Mouse (Mus musculus): ENCODE data around the gene Gtf2h5. TPM values are rescaled to one million over a fixed set of nuclear protein-coding genes. Genes with fewer than 3 reads are reported as not detected.

Gtf2h5 gene
- 74.6 and 94.0 TPM in 2 replicates for total RNA-seq (2021)
- long read RNA-seq, transcript Gtf2h5-201 (3 exons, 2,245 nt), result major isoform, 68 of 79 reads
- long read RNA-seq, partial matches to known transcripts, result 3 of 79 reads
- long read RNA-seq, other reads (novel, unspliced or antisense), result 6 of 79 reads

GRCm38 (mm10) chr17:6079287-6080122 lies at the start of gene Gtf2h5, which contains the start of gene Serac1:
TSS of gene Gtf2h5 (plus strand) at chr17:6079786.
TSS of gene Serac1 (minus strand) at chr17:6079741.
- peak; percentile 99 for DNase-seq

- DNase-seq, result no peak
Measured at GRCm38 (mm10) chr17:6035661-6036060, 43.9 kb upstream of the Gtf2h5 start.

GRCm38 (mm10) chr17:6036458-6036857 lies 43.1 kb upstream of the Gtf2h5 start:
- DNase-seq, result no peak

DNA sequence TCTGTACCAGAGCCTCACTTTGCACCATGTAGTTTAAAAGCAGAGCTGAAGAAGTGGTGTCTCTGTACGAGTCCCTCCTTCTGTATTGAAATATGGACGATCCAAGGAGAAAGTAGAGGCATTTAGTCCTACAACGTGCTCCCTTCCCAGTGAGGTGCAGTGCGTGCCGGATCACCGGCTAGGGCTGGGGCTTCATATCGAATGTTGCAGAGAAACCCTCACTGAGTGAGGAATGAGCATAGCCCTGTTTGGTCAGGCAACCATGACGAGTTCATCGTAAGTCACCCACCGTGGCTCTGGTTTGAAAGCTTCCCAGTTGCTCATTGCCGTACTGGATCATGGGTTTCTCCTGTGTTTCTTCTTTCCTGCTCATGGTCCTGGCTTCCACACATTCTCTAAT lies 42.7 kb upstream of the Gtf2h5 start:
- no peak for DNase-seq

DNA sequence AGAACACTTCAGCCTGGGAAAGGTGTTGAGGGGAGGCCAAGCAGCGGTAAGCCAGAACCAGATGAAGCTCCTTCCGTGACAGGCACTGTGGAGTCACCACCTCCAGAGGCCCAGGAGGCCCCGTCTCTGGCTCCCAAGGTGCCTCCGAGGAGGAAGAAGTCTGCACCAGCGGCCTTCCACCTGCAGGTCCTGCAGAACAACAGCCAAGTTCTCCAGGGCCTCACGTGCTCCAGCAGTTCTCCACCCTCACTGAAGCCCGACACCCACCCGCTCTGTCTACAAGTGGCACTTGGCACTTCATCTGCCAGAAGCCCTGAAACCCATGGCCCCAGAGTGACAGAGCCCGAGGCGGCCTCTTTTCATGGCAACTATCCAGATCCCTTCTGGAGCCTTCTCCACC lies 42.1 kb upstream of the Gtf2h5 start:
- DNase-seq, result no peak

- no peak for DNase-seq
Measured at GRCm38 (mm10) chr17:6052801-6053200, 26.8 kb upstream of the Gtf2h5 start.

DNA sequence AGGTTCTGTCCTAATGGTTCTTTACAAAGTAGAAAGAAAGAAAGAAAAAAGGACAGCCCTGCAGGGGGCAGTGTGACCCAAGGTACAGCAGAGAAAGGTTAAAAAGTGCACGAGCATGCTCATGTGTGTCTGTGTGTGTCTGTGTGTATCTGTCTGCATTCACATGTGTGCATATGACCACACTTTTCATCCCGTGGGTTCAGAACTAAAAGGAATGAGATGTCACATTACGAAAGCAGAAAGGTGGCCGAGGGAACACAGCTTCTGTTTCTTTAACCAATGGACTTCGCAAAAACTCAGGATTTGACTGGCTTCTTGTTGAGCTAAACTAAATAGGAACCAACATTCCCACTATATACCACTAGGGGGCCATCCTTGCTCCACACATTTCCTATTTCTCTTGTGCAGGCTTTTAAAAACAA lies 24.6 kb upstream of the Gtf2h5 start:
- DNase-seq, result peak; percentile 62

GRCm38 (mm10) chr17:6062793-6063192 lies 16.8 kb upstream of the Gtf2h5 start:
- no peak for DNase-seq

GRCm38 (mm10) chr17:6063532-6063931 lies 16.1 kb upstream of the Gtf2h5 start:
- DNase-seq, result no peak

DNA sequence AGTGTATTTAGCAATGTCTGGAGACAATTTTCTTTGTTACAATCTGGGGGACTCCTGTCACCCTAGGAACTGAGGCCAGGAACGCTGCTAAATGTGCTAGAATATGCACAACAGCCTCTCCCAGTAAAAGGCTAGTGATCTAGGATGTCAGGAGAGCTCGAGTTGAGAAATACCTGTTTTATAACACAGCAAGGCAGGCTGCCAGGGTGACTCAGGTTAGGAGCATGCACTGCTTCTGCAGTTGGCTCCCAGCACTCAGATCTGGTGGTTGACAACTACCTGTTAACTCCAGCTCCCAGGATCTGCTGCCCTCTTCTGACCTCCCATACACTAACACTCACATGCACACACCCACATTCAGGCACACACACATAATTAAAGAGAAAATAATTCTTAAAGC lies 13.6 kb upstream of the Gtf2h5 start:
- peak; percentile 59 for DNase-seq

GRCm38 (mm10) chr17:6067613-6068012 lies 12.0 kb upstream of the Gtf2h5 start:
- DNase-seq, result no peak

GRCm38 (mm10) chr17:6069866-6070265 lies 9.7 kb upstream of the Gtf2h5 start:
- no peak for DNase-seq

DNA sequence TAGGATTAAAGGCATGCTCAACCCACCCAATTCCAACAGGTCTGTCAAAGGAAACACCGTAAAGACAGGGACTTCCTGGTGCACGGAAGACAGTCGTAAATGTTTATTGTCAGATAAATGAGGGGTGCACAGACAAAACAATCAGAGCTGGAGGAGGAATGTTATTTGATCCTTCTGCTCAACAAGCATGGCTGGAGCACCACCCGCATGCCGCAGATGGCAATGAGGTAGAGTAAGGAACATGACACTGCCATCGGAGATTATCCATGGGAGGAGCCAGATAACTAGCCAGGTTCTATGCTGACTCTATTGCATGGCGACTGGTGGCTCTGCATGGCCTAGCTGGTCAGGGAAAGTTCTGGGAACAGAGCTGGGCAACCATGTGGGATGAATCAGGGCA lies 6.2 kb upstream of the Gtf2h5 start:
- no peak for DNase-seq

- no peak for DNase-seq
Measured at GRCm38 (mm10) chr17:6083323-6083890, 3.8 kb downstream of the Gtf2h5 start.

DNA sequence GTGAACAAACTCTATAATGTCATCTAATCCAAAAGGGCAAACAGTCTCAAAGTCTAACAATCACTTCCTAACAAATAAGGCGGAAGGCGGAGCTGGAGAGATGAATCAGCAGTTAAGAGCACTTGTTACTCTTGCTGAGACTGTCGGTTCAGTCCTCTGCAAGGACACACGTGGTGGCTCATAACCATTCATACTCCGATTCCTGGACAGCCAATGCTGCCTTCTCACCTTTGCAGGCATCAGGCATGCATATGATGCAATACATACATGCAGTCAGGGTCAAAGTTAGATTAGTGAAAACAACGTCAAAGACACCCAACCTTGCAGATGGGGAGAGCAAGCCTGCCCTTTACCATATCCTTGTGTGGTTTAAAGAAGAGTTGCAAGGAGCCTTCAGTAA lies 12.0 kb downstream of the Gtf2h5 start:
- no peak for DNase-seq

- DNase-seq, result no peak
Measured at GRCm38 (mm10) chr17:6095579-6095978, 16.0 kb downstream of the Gtf2h5 start.

- DNase-seq, result peak; percentile 52
Measured at GRCm38 (mm10) chr17:6097884-6098283, 18.3 kb downstream of the Gtf2h5 start.

- DNase-seq, result no peak
Measured at GRCm38 (mm10) chr17:6102287-6102686, 22.7 kb downstream of the Gtf2h5 start.

DNA sequence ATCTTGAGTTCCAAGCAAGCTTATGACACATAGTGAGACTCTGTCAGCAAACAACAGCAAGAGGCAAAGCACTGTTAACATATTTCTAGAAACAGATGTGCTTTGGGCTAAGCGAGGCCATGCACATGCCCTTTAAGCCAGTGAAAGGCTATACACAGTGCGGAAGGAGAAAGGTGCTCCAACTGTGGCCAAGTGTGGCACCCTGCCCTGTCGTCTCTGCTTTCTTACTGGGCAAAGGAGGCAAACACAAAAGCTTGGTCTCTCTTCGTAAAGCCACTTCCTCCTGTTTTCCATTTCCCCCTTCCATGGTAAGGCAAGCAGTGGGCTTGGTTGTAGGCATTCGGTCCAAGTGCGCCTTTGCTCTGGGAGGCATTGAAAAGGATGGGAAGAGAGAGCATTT lies 24.0 kb downstream of the Gtf2h5 start:
- no peak for DNase-seq

GRCm38 (mm10) chr17:6106361-6107014 lies 26.9 kb downstream of the Gtf2h5 start, which contains the start of gene Tulp4:
TSS of gene Tulp4 (plus strand) at chr17:6106437.
- peak; percentile 88 for DNase-seq

GRCm38 (mm10) chr17:6107015-6107601 lies 27.5 kb downstream of the Gtf2h5 start:
- DNase-seq, result peak; percentile 53

DNA sequence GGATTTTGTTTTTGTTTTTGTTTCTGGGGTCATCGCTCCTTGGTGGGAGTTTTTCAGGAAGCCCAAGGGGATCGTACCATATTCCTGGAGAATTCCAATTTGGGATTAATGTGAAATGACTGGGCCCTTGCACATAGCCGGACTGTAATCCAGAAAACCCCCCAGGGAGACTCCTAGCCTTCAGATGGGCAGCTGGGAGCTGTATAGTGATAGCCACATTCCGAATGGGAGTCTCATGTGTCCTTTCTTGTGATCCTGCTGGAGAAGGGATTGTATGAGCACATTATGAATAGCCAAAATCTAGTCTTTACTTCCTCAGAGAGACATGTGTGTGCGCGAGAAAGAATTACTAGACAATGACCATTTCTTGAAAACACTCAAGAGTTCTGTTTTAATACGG lies 28.6 kb downstream of the Gtf2h5 start:
- no peak for DNase-seq

- DNase-seq, result peak; percentile 30
Measured at GRCm38 (mm10) chr17:6110956-6111355, 31.4 kb downstream of the Gtf2h5 start.

Data from adrenal gland, postnatal 25 days (tissue).